Mouse (Mus musculus): Measurements from ENCODE around the gene Slc15a4.

Slc15a4 gene

DNA sequence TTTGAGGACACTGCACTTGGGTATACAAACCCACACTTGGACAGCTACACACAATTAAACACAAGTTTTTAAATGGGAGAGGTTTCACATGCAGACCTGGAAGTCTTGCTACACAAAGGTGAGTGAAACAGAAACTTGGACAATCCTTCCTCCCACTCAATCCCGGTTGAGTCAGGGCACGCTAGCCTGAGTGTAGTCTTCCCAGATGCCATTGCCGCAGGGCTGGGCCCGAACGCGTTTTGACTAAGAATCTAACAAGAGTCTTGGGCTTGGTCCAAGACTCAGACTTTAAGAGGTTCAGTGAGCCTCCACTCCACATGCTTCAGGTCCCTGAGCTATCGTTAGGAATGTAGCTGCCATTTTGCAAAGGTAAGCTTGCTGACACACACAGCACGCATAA, 12.3 kb downstream of the Slc15a4 start:
- DNase-seq (ENCODE audit: low spot score in 2 of 2) = no peak

GRCm38 (mm10) chr5:127618834-127619233, 13.9 kb downstream of the Slc15a4 start:
- DNase-seq (ENCODE audit: low spot score in 2 of 2) = no peak

GRCm38 (mm10) chr5:127616884-127617635, 15.6 kb downstream of the Slc15a4 start:
- peak; percentile 96 to 98 for DNase-seq (ENCODE audit: low spot score in 2 of 2)

DNA sequence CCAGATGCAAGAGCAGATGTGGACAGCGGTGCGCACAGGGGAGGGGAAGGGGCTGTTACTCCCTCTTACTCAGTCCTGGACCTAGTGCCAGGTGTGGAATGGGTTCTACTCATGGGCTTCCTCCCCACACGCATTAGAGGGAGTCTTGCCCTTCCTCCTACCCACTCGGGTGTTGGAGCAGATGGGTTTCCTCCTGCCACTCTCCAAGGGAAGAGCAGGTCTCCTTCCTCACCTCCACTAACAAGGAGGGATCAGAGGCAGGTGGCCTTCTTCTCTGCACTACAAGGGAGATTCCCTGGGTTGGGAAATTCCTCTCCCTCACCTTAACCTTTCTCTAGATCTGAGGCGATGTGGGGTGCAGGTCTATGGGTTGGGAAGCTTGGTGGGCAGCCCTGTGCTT, 16.5 kb downstream of the Slc15a4 start:
- no peak for DNase-seq (ENCODE audit: low spot score in 2 of 2)

- no peak for DNase-seq (ENCODE audit: low spot score in 2 of 2)
Observed at GRCm38 (mm10) chr5:127615459-127615858, 17.2 kb downstream of the Slc15a4 start.

- DNase-seq (ENCODE audit: low spot score in 2 of 2) = no peak
Observed at GRCm38 (mm10) chr5:127612397-127612796, 20.3 kb downstream of the Slc15a4 start.

- no peak for DNase-seq (ENCODE audit: low spot score in 2 of 2)
Observed at GRCm38 (mm10) chr5:127611881-127612280, 20.8 kb downstream of the Slc15a4 start.

- DNase-seq (ENCODE audit: low spot score in 2 of 2) = peak in 1 of 2 experiments; percentile 34
Observed at GRCm38 (mm10) chr5:127610787-127611509, 21.7 kb downstream of the Slc15a4 start.

DNA sequence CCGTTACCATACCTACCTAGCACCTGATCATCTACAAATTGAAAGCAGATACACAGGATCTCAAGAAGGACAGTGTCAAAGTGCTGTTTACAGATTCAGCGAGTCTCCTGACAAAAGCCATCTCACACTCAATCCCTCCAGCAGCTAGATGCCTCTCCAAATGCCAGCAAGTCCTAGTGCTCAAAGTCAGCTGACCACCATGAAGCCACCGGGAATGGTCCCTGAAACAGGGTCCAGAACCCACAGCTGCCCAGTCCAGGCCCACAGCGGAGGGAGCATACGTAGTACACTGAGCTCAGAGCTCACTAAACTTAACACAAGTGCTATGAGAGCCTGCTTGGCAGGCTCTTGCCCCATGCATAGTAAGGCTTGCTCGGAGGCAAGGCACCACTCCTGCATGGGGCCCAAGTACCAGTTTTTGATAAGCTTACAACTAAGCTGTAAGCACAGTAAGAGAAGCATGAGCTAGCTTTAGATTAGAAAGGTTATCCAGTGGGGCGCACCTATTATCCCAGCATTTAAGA, 23.4 kb downstream of the Slc15a4 start:
- no peak for DNase-seq (ENCODE audit: low spot score in 2 of 2)

DNA sequence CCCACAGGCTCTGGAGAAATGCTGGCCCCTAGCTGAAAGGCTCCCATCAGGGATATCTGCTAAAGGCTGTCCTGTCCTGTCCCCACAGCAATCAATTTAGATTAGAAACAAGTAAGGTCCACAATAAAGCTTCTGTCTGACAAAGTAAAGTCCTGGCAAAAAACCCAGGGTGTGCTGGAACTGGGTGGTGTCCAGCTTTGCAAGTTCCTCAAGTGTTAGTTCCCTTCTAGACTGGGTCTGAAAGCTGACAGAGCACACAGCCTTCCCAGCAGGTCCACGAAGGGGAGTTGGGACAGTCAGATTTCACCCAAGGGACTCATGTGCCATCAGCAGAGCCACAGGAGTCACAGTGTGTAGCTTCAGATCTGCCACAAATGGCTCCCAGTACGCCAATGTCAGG, 25.2 kb downstream of the Slc15a4 start:
- DNase-seq (ENCODE audit: low spot score in 2 of 2) = no peak

- no peak for DNase-seq (ENCODE audit: low spot score in 2 of 2)
Observed at GRCm38 (mm10) chr5:127602996-127603395, 29.7 kb downstream of the Slc15a4 start.

DNA sequence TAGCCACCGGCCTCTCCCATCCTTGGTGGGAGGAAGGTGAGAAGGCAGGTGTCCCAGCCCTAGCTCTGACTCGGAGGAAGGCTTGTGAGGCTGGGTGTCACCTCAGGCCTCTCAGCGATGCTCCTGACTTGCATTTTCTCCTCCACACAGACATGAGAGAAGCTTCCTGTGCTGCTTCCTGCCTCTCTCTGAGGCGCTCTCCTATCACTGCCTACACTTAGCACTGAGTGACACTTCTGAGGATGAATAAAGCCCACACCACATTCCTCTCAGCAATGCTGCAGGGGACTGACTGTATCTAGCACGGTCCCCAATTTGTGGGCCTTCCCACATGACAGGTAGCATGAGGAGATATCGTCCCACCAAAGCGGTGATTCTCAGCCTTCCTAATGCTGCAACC, 35.8 kb downstream of the Slc15a4 start:
- no peak for DNase-seq (ENCODE audit: low spot score in 2 of 2)

DNA sequence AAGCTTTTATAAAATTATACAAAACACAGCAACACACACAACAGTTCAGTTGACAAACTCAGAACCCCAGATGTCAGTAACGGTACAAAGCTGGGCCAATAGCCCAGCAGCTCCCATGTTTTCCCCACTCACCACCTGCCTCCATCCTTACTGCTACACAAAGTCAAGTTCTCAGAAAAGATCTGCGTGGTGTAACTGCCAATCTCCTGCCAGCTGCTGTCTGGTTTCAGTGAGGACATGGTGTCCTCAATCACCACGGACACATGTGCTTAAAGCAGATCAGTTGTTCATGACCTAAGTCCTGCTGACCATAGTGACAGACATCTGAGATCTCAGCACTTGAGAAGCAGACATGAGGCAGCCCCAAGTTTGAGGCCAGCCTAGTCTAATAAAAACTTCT, 37.0 kb downstream of the Slc15a4 start:
- DNase-seq (ENCODE audit: low spot score in 2 of 2) = no peak

DNA sequence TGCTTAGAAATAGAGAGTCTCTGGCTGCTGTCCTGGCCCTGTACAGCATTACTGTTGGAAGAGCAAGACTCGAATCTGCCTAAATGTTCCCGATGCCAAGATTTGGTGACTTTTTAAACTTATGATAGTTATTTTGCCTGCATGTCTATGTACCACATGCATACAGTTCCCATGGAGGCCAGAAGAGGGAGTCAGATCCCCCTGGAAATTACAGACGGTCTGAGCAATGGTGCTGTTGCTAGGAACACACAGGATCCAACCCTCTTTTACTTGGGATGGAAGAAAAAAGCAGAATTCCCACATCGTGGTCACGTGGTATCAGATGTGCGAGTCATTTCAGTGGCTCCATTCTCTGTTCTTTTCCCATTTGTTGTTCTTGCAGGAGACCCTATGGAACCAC, 39.8 kb downstream of the Slc15a4 start:
- peak in 1 of 2 experiments; percentile 17 for DNase-seq (ENCODE audit: low spot score in 2 of 2)

GRCm38 (mm10) chr5:127592406-127592805, 40.3 kb downstream of the Slc15a4 start:
- no peak for DNase-seq (ENCODE audit: low spot score in 2 of 2)

DNA sequence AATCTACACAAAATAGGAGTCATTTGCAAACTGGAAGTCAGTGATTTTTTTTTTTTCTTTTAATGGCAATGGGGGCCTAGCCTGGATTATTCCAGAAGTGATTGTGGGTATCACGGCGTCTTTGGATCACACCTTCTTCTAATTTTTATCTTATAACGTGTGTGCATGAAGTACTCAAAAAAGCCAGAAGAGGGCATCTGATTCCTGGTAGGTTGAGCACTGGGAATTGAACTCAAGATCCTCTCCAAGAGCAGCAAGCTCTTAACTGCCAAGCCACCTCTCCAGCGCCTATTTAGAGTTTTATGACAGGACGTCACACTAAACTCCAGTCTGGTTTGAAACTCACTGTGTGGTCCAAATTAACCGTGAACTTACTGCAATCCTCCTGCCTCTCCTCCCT, 44.8 kb downstream of the Slc15a4 start:
- no peak for DNase-seq (ENCODE audit: low spot score in 2 of 2)

DNA sequence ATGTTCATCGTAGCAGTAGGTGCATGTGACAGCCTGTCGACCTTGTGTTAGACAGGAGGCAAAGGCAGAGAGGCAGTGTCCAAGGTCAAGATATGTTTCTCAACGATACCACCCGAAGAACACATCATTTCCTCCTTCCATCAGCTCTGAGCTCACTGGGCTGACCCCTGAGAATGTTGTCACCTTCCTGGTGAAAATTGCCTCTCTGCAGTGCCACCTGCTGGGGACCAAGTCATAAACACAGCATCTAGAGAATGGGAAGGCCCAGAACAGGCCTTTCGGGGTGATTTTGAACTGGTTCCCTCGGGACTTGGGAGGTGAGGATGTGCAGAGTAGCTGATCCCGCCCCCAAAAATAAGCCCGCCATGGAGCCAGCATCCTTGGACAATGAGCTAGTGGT, 49.0 kb downstream of the Slc15a4 start:
- DNase-seq (ENCODE audit: low spot score in 2 of 2) = no peak

DNA sequence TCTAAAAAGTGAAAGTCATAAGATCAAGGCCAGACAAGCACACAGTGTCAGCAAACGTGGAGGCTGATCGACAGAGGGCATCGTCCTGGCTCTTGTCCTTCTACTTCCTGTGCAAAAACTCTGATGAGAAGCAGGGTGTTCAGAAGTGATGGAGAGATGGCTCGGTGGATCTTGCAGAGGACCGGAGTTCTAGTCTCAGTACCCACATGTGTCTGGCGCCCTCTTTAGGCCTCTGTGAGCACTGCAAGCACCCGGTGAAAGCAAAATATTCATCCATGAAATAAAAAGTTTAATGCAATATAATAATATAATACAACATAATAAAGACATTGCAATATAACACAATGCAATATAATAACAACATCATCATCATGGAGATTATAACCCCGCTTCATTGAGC, 55.3 kb downstream of the Slc15a4 start:
- DNase-seq (ENCODE audit: low spot score in 2 of 2) = no peak

- no peak for DNase-seq (ENCODE audit: low spot score in 2 of 2)
Observed at GRCm38 (mm10) chr5:127567165-127567741, 65.4 kb downstream of the Slc15a4 start.

DNA sequence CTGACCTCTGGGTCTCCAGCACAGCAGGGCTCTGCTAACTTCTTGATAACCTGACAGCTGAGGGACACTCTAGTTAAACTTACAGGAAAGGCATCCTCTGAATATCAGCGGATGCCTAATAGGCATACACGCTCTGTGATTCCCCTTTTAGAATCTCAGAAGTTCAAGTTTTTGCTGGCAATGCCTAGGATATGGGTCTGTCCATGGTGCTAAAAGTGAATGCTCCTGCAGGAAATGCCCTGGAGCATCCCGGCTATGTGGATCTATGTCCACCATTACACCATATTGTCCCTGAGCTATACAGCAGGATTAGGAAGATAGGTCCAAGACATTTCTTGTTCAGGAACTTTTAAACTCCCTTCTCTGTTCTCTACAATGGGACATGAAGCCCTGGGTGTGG, 71.6 kb downstream of the Slc15a4 start:
- no peak for DNase-seq (ENCODE audit: low spot score in 2 of 2)

DNA sequence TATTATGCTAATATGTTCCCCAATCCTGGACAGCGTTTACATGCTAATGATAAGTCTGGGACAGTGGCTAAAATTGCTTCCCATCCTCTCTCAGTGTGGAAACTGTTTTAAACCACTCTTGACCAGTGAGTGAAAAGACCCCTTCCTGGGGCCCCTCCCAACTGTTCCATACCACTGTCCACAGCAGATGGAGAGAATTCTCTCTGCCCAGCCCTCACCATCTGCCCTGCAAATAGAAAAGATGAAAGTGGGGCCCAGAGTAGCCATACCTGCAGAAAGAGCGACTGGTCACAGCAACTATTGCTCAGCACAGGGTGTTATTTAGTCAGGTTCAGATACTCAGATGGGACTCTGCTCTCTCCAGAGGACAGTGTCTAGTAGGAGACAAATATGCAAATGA, 84.6 kb downstream of the Slc15a4 start:
- no peak for DNase-seq (ENCODE audit: low spot score in 2 of 2)

DNA sequence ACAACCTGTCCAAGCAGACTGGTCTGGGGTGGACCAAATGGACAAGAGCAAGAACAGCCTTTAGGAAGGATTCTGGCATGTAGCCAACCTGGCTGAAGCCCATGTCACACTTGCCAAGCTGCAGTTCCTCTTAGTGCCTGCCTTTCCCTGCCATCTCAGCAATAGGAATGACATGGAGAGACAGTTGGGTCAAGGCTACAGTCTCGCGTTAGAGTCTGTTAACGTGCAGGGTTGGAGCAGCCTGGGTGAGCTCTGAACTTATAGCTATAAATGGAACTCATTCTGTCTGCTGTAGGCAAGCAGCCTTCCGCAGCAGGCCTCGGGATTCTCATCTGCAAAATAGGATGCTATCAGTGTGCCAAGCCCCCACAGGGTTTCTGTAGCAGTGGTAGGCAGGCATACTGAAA, 86.1 kb downstream of the Slc15a4 start:
- no peak for DNase-seq (ENCODE audit: low spot score in 2 of 2)
